Mouse (Mus musculus) gonadal fat pad, adult 2 months (tissue): ENCODE data around the gene Pik3r2. TPM values are rescaled to one million over a fixed set of nuclear protein-coding genes. Genes with fewer than 3 reads are reported as not detected.

Experiments used
- DNase-seq: peaks from one replicate; pipeline ENCODE4 v3.0.0-alpha.2; 2012; ENCODE audit warnings: low read depth
- polyA plus RNA-seq: library from polyadenylated mRNA; depleted of rRNA; stranded (reverse); fragments of >200 nt; gene quantifications from 2 replicates; pipeline ENCODE4 v1.2.3, GENCODE M21; 2012; rRNA removed

The Pik3r2 gene
- polyA plus RNA-seq, 1 experiment, result 92.1 TPM

DNA sequence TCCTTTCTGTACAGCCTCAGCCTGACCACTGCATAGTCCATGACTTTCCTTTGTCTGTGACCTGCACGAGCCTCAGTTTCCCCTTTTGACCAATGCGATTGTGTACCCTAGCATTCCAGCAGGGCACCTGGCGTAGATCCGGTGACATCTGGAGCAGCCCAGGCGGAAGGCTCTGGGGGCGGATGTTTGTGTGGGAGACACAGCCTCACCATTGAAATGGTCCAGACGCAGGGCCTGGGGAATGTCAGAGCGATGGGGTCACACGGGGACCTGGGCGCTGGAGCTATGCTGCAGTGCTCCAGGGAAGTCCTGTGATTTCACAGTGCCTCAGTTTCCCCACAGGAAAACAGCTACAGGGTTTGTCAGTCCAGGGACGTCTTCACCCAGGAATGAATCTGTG, 34.3 kb downstream of the Pik3r2 start:
- no peak for DNase-seq

- no peak for DNase-seq
These were observed 34.9 kb downstream of the Pik3r2 start for GRCm38 (mm10) chr8:70741661-70742060.

- DNase-seq, result no peak
These were observed 38.3 kb downstream of the Pik3r2 start for GRCm38 (mm10) chr8:70738211-70738610.

GRCm38 (mm10) chr8:70737705-70738104, 38.8 kb downstream of the Pik3r2 start:
- no peak for DNase-seq

GRCm38 (mm10) chr8:70730956-70731355, 45.6 kb downstream of the Pik3r2 start:
- no peak for DNase-seq

DNA sequence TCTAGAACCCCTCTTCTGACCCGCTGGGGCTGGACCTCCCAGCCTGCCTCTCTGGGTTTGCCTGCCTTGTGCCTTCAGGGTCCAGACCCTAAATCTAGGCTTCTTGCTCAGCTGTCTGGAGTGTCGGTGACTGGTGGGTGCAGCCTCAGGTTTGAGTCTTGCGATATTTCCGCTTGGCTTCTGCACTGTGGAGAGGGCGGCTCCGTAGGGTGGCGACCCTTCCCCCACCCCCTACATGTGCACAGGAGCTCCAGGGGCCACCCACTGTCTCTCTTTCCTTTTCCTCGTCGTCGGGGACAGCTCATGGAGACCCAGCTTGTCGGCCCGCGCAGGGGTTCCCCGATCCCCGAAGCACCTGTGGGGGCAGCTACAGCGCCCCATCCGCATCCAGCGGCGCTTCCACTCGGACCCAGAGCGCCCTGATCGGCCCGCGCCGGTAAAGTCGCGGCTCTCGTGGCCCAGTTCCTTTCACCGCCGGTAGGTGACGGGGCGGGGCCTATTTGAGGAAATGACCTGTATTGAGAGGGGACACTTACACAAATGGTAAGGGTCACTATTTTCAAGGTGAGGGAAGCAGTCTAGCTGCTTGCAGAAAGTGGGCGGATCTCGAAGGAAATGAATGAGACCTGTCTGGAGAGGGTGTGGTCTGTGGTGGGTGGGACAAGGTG, 46.6 kb downstream of the Pik3r2 start:
- DNase-seq, result no peak

- no peak for DNase-seq
These were observed 49.8 kb downstream of the Pik3r2 start for GRCm38 (mm10) chr8:70726721-70727120.

DNA sequence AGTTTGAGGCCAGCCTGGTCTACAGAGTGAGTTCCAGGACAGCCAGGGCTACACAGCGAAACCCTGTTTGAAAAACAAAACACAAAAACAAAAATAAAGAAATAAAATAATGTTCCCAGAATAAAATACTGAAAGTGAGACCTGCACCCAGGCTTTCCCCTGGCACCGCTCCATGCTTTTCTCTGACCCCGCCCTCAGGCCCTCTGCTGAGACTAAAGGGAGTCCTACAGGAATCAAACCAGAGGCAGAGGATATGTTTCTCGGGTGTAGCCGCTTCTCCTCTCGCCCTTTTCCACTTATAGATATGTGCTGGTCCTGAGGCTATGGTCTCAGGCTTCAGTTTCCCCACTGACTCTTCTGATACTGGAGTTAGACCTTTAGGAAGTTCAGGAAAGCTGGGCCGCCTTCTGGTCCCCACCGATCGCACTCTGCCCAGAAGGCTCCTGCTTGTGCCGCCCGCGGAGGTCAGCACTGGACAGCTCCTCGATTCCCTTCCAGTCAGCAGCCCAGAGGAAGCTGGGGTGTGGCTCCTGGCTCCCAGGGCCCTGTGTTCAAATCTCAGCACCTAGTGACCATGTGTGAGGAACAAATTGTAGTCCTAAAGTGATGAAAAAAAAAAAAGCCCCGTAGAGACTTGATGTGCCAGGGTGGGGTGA, 50.6 kb downstream of the Pik3r2 start:
- no peak for DNase-seq

GRCm38 (mm10) chr8:70724216-70724615, 52.3 kb downstream of the Pik3r2 start:
- DNase-seq, result no peak

DNA sequence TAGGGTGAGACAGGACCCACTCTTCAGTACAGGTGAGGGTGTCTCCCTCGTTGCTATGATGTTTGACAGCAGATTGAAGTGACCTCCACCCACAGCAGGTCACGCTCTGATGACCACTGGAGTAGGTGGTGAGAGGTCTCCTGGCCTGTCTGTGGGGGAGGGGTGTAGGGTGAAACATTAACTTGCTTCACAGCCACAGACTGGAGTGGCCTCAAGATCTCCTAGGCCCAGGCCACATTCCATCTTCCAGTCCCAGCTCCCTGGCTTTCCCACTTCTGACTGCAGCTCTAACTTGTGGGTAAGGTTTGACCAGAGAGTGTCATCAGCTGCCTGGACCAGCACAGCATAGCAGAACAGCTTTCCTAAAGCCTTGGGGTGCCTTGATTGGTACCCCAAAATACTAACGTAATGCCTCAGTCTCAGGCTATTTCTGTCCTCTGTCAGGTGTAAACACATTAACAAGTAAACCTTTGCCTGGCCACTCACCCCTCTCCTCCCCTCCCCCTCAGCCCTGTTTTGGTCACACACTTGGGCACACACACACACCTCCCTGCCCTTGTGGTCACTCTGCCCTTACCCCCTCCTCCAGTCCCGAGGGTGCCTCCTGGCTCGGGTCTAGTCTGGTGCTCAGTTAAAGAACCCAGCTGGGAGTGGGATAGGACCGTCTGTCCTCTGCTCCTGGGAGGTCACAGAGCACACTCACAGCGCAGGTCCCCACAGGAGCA, 52.9 kb downstream of the Pik3r2 start, which contains the start of gene Pde4c:
Gene Pde4c, plus strand, starts transcription at position 235 of the 725 bp plus-strand sequence.
- no peak for DNase-seq

GRCm38 (mm10) chr8:70721601-70722000, 54.9 kb downstream of the Pik3r2 start:
- no peak for DNase-seq

- no peak for DNase-seq
These were observed 55.8 kb downstream of the Pik3r2 start for GRCm38 (mm10) chr8:70720739-70721138.

DNA sequence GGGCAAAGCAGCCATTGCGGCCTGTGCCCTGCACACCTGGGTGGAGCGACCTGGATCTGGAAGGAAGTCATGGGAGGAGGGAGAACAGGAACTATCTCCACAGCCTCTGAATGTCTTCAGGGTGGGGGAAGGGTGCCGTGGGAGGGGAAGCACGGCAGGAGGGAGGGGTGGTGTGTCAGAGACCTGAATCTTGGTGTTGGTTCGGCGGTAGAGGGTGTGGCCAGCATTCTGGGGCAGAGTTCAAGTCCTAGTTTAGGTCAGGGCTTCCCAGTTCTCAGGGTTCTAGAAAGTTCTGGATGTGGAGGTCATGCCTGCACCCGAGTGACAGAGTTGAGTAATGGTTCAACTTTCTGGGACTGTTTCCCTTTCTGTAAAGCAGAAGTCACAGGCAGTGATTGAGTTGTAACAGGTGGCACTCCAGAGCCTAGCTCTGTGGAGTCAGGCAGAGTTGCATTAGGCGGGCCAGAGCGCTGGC, 56.7 kb downstream of the Pik3r2 start:
- DNase-seq, result no peak

GRCm38 (mm10) chr8:70718297-70718696, 58.2 kb downstream of the Pik3r2 start, which contains the start of gene Gm3336:
Gene Gm3336 (plus strand): TSS chr8:70718543.
- DNase-seq, result no peak

Other genes starting within 250 kb of the Pik3r2 start
- gene Fkbp8, start 249.0 kb downstream of the Pik3r2 start, polyA plus RNA-seq, result 399 and 446 TPM in 2 replicates
- gene Kxd1, start 248.8 kb downstream of the Pik3r2 start, polyA plus RNA-seq, result 92.8 and 107 TPM in 2 replicates
- gene Ell, start 237.3 kb downstream of the Pik3r2 start, polyA plus RNA-seq, result 18.4 and 23.9 TPM in 2 replicates
- gene Isyna1, start 182.3 kb downstream of the Pik3r2 start, polyA plus RNA-seq, result 575 and 782 TPM in 2 replicates
- 188 and 229 TPM in 2 replicates for gene Ssbp4, start 167.8 kb downstream of the Pik3r2 start, polyA plus RNA-seq
- gene Lrrc25, start 160.6 kb downstream of the Pik3r2 start, polyA plus RNA-seq, result 8.4 and 9.6 TPM in 2 replicates
- 4.5 and 5.5 TPM in 2 replicates for gene Gdf15, start 144.3 kb downstream of the Pik3r2 start, polyA plus RNA-seq
- 69.8 and 71.9 TPM in 2 replicates for gene Pgpep1, start 116.3 kb downstream of the Pik3r2 start, polyA plus RNA-seq
- 90.7 and 91.6 TPM in 2 replicates for gene Lsm4, start 103.5 kb downstream of the Pik3r2 start, polyA plus RNA-seq
- gene Jund, start 77.8 kb downstream of the Pik3r2 start, polyA plus RNA-seq, result 170 and 254 TPM in 2 replicates
- 0.55 and 1.0 TPM in 2 replicates for gene Iqcn, start 73.3 kb downstream of the Pik3r2 start, polyA plus RNA-seq
- gene Gm3336, start 58.2 kb downstream of the Pik3r2 start, polyA plus RNA-seq, result 0.35 and 0.63 TPM in 2 replicates
- 9.4 and 9.9 TPM in 2 replicates for gene Pde4c, start 53.0 kb downstream of the Pik3r2 start, polyA plus RNA-seq
- 55.5 and 56.3 TPM in 2 replicates for gene Rab3a, start 22.0 kb downstream of the Pik3r2 start, polyA plus RNA-seq
- gene Mpv17l2, start 15.8 kb downstream of the Pik3r2 start, polyA plus RNA-seq, result 127 and 143 TPM in 2 replicates
- 56.6 and 85.2 TPM in 2 replicates for gene Mast3, start 28.3 kb upstream of the Pik3r2 start, polyA plus RNA-seq
- gene Il12rb1, start 31.7 kb upstream of the Pik3r2 start, polyA plus RNA-seq, result 1.1 and 1.3 TPM in 2 replicates
- gene Arrdc2, start 63.0 kb upstream of the Pik3r2 start, polyA plus RNA-seq, result 134 and 150 TPM in 2 replicates
- 4.3 and 5.6 TPM in 2 replicates for gene Kcnn1, start 86.5 kb upstream of the Pik3r2 start, polyA plus RNA-seq
- 38.1 and 44.2 TPM in 2 replicates for gene Ccdc124, start 97.2 kb upstream of the Pik3r2 start, polyA plus RNA-seq
- gene Slc5a5, start 116.0 kb upstream of the Pik3r2 start, polyA plus RNA-seq, result 0.46 and 0.69 TPM in 2 replicates
- 3,173 and 3,579 TPM in 2 replicates for gene Rpl18a, start 120.7 kb upstream of the Pik3r2 start, polyA plus RNA-seq
- 27.7 and 32.4 TPM in 2 replicates for gene Map1s, start 129.2 kb upstream of the Pik3r2 start, polyA plus RNA-seq